Mouse (Mus musculus): ENCODE measurements around the gene Scfd2. TPM values are rescaled to one million over a fixed set of nuclear protein-coding genes. Genes with fewer than 3 reads are reported as not detected.

The Scfd2 gene
- polyA plus RNA-seq, 1 experiment = 14.9 TPM

GRCm38 (mm10) chr5:74155860-74156351, 375.7 kb downstream of the Scfd2 start:
- no peak for TF ChIP-seq POLR2A (IDR thresholded peaks at IDR 0.05; ENCODE audit: control insufficient read depth, low read depth, low read length)
- TF ChIP-seq CTCF (IDR thresholded peaks at IDR 0.05; ENCODE audit: control insufficient read depth, insufficient read depth, insufficient replicate concordance, low read depth, low read length) = no peak
- H3K27ac ChIP-seq (ENCODE audit: control insufficient read depth, insufficient read depth, low read depth, low read length) = no peak overlapping the region
- H3K4me3 ChIP-seq (ENCODE audit: control insufficient read depth, low read depth, low read length) = no peak overlapping the region
- no peaks in the 10 kb centered on the region for H3K27me3 ChIP-seq (ENCODE audit: control insufficient read depth, insufficient read depth, low read length)
- no peaks in the 10 kb centered on the region for H3K4me1 ChIP-seq (ENCODE audit: control insufficient read depth, insufficient read depth, low read length)
- H3K36me3 ChIP-seq (ENCODE audit: control insufficient read depth, insufficient read depth, low read length) = no peaks in the 10 kb centered on the region

Other genes with a start within 250 kb of the Scfd2 start
- 18.1 and 18.7 TPM in 2 replicates for gene Fip1l1, start 3.7 kb upstream of the Scfd2 start, polyA plus RNA-seq (2012; rRNA removed)
- gene Lnx1, start 171.2 kb upstream of the Scfd2 start, polyA plus RNA-seq (2012; rRNA removed) = 1.7 and 1.8 TPM in 2 replicates

All from testis, adult 2 months (tissue).